Mouse (Mus musculus) liver, embryonic 14.5 days (tissue): ENCODE measurements at regions not wholly inside any gene's neighbourhood (a gene's known extent, or its start where the extent isn't known, plus 50 kb on each side); places are given as distances from the start of the nearest gene placed in this dataset.

Experiments
- ATAC-seq: fragments of 200-750 bp; cut with Nextera tagmentation; 2 replicates; pipeline ENCODE4 v1.8.0; 2017; ENCODE audit warnings: moderate number of reproducible peaks, mild to moderate bottlenecking, moderate library complexity; ENCODE audit not compliant: insufficient read depth
- DNase-seq, 3 experiments: peaks; one replicate each; pipeline ENCODE4 v3.0.0-alpha.2; 2012 to 2013; ENCODE audit warnings: low read depth in 3 of 3, low spot score in 3 of 3
- H3K27ac ChIP-seq: fragments of 300-500 bp; sonication (generic); 2 replicates; pipeline ENCODE4 v1.5.1; 2014; ENCODE audit warnings: moderate library complexity, mild to moderate bottlenecking, control low read depth, inconsistent platforms
- H3K27me3 ChIP-seq: fragments of 300-500 bp; sonication (generic); 2 replicates; pipeline ENCODE4 v1.6.1; 2014; ENCODE audit warnings: mild to moderate bottlenecking, low read length, moderate library complexity; ENCODE audit not compliant: control insufficient read depth, insufficient read depth
- H3K36me3 ChIP-seq: fragments of 300-500 bp; sonication (generic); replicated peaks from 2 replicates; pipeline ENCODE4 v1.6.1; 2014; ENCODE audit warnings: low read depth; ENCODE audit not compliant: control insufficient read depth, insufficient read depth
- H3K4me1 ChIP-seq, 2 experiments: fragments of 200-500 bp in 1 of 2; fragments of 300-500 bp in 1 of 2; sonication (generic) in 1 of 2; replicated peaks; 2 replicates each; pipeline ENCODE4 v1.6.1; 2012 to 2014; ENCODE audit warnings: antibody characterized with exemption in 1 of 2, inconsistent platforms in 1 of 2, low read length in 1 of 2; ENCODE audit not compliant: control insufficient read depth in 2 of 2, insufficient read depth in 2 of 2
- H3K4me2 ChIP-seq: fragments of 300-500 bp; sonication (generic); 2 replicates; pipeline ENCODE4 v1.6.1; 2014; ENCODE audit warnings: low read depth, mild to moderate bottlenecking, control low read depth, moderate library complexity
- H3K4me3 ChIP-seq, 2 experiments: fragments of 200-500 bp in 1 of 2; fragments of 300-500 bp in 1 of 2; sonication (generic) in 1 of 2; 2 replicates each; pipeline ENCODE4 v1.5.1; 2012 to 2014; ENCODE audit warnings: low read depth in 2 of 2, low read length in 2 of 2, mild to moderate bottlenecking in 2 of 2, control low read depth in 1 of 2, inconsistent platforms in 1 of 2, moderate library complexity in 1 of 2; ENCODE audit not compliant: insufficient read depth in 1 of 2
- H3K9ac ChIP-seq: fragments of 300-500 bp; sonication (generic); replicated peaks from 2 replicates; pipeline ENCODE4 v1.6.1; 2014; ENCODE audit warnings: mild to moderate bottlenecking, control low read depth, moderate library complexity
- H3K9me3 ChIP-seq: fragments of 300-500 bp; sonication (generic); 2 replicates; pipeline ENCODE4 v1.6.1; 2016; ENCODE audit warnings: low read length, mixed read lengths; ENCODE audit not compliant: control insufficient read depth
- CTCF ChIP-seq: IDR thresholded peaks from 2 replicates; pipeline ENCODE4 v1.5.1; 2016; ENCODE audit warnings: antibody characterized with exemption, low read depth, control low read depth
- EP300 ChIP-seq: IDR thresholded peaks from 2 replicates; pipeline ENCODE4 v1.6.1; 2016; ENCODE audit warnings: antibody characterized with exemption, low read depth
- WGBS: fragments of 180-500 bp; shearing (Covaris S2); extraction: QIAGEN DNeasy Blood & Tissue Kit; methylation state at CpG from one replicate; pipeline ENCODE4 v1.1.7; 2014; ENCODE audit not compliant: insufficient replicate concordance; 5-methylcytosine and 5-hydroxymethylcytosine counted together

DNA sequence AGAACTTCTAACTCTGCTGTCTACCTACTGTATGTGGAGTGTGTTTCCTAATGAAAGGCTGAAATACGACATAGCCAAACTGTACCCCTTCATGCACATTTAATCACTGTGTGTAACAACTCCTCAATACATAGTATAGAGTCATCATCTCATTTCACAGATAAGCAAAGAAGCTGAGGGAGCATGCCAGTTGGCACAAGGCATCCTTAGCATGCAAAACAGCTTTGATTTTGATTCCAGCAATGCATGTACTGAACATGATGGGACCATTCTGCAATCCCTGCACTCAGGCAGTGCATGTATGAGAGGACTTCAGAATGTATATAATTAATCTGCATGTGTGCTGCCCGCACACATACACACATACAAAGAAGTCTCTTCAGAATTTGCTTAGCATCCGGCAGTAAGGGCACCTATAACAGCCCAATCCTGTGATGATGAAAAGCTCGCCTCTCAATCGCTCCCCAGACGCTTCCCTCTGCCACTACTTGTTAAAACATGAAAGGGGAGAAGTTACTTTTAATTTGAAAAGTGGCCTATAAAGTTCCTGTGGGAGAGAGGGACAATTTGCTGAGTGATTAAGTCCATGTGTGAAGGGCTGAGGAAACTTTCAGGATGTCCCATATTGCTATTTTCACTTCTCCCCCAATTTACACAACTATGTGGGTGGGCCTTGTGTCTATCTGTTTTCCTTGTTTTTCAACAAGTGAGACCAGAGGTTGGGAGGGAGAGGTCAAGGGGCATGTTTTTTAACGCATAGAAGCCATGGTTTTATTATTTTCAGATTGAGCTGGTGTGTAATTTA is 569.0 kb upstream of the Intu start:
- Histone ChIP-seq H3K36me3 (no peaks in the 10 kb centered on the region), H3K9me3 (no peaks in the 10 kb centered on the region), H3K27ac (no peak overlapping the region), H3K4me2 (no peak overlapping the region), H3K4me1 (no peaks in the 10 kb centered on the region), H3K27me3 (no peaks in the 10 kb centered on the region), H3K4me3 (no peak overlapping the region), H3K9ac (no peak overlapping the region)
- WGBS = 57% methylated on average over 7 of the region's 7 CpGs
- TF ChIP-seq EP300 = no peak
- no peak for TF ChIP-seq CTCF
- ATAC-seq (no peak), DNase-seq (no peak)

- DNase-seq (no peak), ATAC-seq (no peak)
- Histone ChIP-seq H3K36me3 (no peaks in the 10 kb centered on the region), H3K27me3 (no peaks in the 10 kb centered on the region), H3K4me3 (no peak overlapping the region), H3K9ac (no peak overlapping the region), H3K4me2 (no peak overlapping the region), H3K27ac (no peak overlapping the region), H3K4me1 (no peaks in the 10 kb centered on the region), H3K9me3 (no peaks in the 10 kb centered on the region)
- 38% methylated on average over 2 of the region's 2 CpGs for WGBS
- TF ChIP-seq CTCF (no peak), EP300 (no peak)
These were observed 565.7 kb upstream of the Intu start for GRCm38 (mm10) chr3:39965431-39965830.

DNA sequence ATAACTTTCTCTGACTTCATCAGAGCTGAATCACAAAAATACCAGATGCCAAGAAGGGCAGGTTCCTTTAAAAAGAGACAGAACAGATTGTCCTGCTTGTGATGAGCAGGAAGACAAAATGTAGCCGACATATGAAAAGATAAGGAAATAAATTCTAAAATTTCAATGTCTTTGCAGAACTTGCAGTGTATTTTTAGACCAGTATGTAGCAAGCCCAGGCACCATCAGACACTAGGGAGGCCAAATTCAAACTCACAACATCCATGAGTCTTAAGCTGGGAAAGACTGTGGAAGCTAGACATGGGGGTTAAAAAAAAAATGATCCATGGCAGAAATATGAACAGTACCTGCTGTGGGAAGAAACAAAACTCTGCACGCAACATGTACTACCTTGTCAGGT is 564.7 kb upstream of the Intu start:
- no peaks in the 10 kb centered on the region for H3K27me3 ChIP-seq
- no peak overlapping the region for H3K9ac ChIP-seq
- TF ChIP-seq EP300 = no peak
- no peak overlapping the region for H3K4me3 ChIP-seq
- 67% methylated on average over 2 of the region's 2 CpGs for WGBS
- H3K36me3 ChIP-seq = no peaks in the 10 kb centered on the region
- H3K9me3 ChIP-seq = no peaks in the 10 kb centered on the region
- no peak for DNase-seq
- ATAC-seq = no peak
- no peaks in the 10 kb centered on the region for H3K4me1 ChIP-seq
- H3K4me2 ChIP-seq = no peak overlapping the region
- H3K27ac ChIP-seq = no peak overlapping the region

GRCm38 (mm10) chr3:39976937-39977336 is 554.1 kb upstream of the Intu start:
- H3K4me3 ChIP-seq = no peak overlapping the region

GRCm38 (mm10) chr3:39978916-39979679 is 552.0 kb upstream of the Intu start:
- DNase-seq (no peak), ATAC-seq (no peak)
- H3K9ac ChIP-seq = no peak overlapping the region
- no peak overlapping the region for H3K4me3 ChIP-seq
- H3K4me2 ChIP-seq = no peak overlapping the region
- H3K4me1 ChIP-seq = no peaks in the 10 kb centered on the region
- H3K27me3 ChIP-seq = no peaks in the 10 kb centered on the region
- WGBS = 22% methylated on average over 3 of the region's 3 CpGs
- no peaks in the 10 kb centered on the region for H3K36me3 ChIP-seq
- no peak overlapping the region for H3K27ac ChIP-seq
- no peaks in the 10 kb centered on the region for H3K9me3 ChIP-seq
- TF ChIP-seq CTCF (no peak), EP300 (no peak)

More at GRCm38 (mm10) chr3:39976937-39977336, 554.1 kb upstream of the Intu start:
- TF ChIP-seq CTCF (no peak), EP300 (no peak)
- Histone ChIP-seq H3K9me3 (no peaks in the 10 kb centered on the region), H3K36me3 (no peaks in the 10 kb centered on the region), H3K4me1 (no peaks in the 10 kb centered on the region), H3K4me2 (no peak overlapping the region), H3K27ac (no peak overlapping the region), H3K9ac (no peak overlapping the region), H3K27me3 (no peaks in the 10 kb centered on the region)
- no peak for ATAC-seq
- no peak for DNase-seq
- 68% methylated on average over 2 of the region's 2 CpGs for WGBS
